Mouse (Mus musculus) CH12.LX (cell line): ENCODE measurements at regions not wholly inside any gene's neighbourhood (a gene's known extent, or its start where the extent isn't known, plus 50 kb on each side); places are given as distances from the start of the nearest gene placed in this dataset.

ENCODE experiments used
- CTCF ChIP-seq, 2 experiments: IDR thresholded peaks in 1 of 2; conservative IDR thresholded peaks in 1 of 2; 2 replicates each; pipeline ENCODE4 v1.5.1; 2011 to 2012; ENCODE audit warnings: low read depth in 2 of 2, low read length in 2 of 2, improper control_type of control experiment in 1 of 2, inconsistent platforms in 1 of 2, mild to moderate bottlenecking in 1 of 2, moderate library complexity in 1 of 2
- ELF1 ChIP-seq: IDR thresholded peaks from 2 replicates; pipeline ENCODE4 v1.6.1; 2014; ENCODE audit warnings: low read depth, mild to moderate bottlenecking, inconsistent platforms, low read length, improper control_type of control experiment
- GABPA ChIP-seq: IDR thresholded peaks from 2 replicates; pipeline ENCODE4 v1.6.1; 2012; ENCODE audit warnings: low read depth, low read length, improper control_type of control experiment, inconsistent platforms; ENCODE audit not compliant: insufficient replicate concordance
- NRF1 ChIP-seq: IDR thresholded peaks from 2 replicates; pipeline ENCODE4 v1.6.1; 2014; ENCODE audit warnings: low read depth, mild to moderate bottlenecking, inconsistent platforms, low read length, improper control_type of control experiment, moderate library complexity
- POLR2A ChIP-seq: IDR thresholded peaks from 2 replicates; pipeline ENCODE4 v1.6.1; 2011; ENCODE audit warnings: low read depth, mild to moderate bottlenecking, improper control_type of control experiment, low read length

GRCm38 (mm10) chr14:25052175-25052574 is 406.8 kb upstream of the Zmiz1 start:
- TF ChIP-seq GABPA = no peak
- no peak for TF ChIP-seq ELF1
- no peak for TF ChIP-seq POLR2A
- no peak for TF ChIP-seq CTCF (conservative IDR thresholded peaks at IDR 0.05 in 1 of 2, IDR thresholded peaks at IDR 0.05 in 1 of 2; ENCODE audit: low read depth in 2 of 2, low read length in 2 of 2)
- no peak for TF ChIP-seq NRF1
